Comparison of ENCODE assay signal across 10 mouse cellular contexts in the genomic region with DNA sequence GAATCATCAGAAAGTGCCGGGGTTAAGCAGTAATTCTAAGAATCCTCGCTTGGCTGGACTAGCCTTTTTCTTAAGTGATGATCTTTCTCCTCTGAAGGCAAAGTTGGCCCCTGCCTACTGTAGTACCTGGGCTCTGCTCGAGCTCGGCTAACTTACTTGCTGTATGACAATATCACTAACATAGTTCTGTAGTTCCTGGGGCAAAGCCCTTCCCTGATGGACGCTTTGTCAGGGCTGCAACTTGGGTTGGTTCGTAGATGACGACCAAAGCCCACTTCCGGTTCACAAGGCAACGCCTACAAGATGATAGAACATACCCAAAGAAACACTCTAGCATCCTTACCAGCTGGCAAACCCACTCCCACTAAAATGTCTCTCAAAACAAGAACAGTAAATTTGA. TPM values are rescaled to one million over a fixed set of nuclear protein-coding genes. Genes with fewer than 3 reads are reported as not detected.
DNase-seq lines count a peak whose midpoint lies in the region; ATAC-seq lines count a peak whose summit lies in the region.
"Had no signal": no experiment of that assay in that cellular context is flagged by ENCODE, and none has a peak within 500 bp of the region (broad histone marks: within the 10 kb centered on the region; RNA-seq: fewer than 3 reads in every experiment).

No protein-coding gene starts in this region.

- DNase-seq in forebrain, embryonic 10.5 days (ENCODE audit: extremely low spot score, low spot score): no peak
- no peak for DNase-seq in kidney, postnatal 25 days
- DNase-seq in adrenal gland, adult 8-10 months: no peak
- no peak for DNase-seq in Muller cell, postnatal 12 days (ENCODE audit: inconsistent ontology term)

- ATAC-seq in forebrain, embryonic 15.5 days (replicated peaks): no peak
- no peak for ATAC-seq in kidney, embryonic 14.5 days (ENCODE audit: low FRiP score, low TSS enrichment)
- peak; percentile 74 for ATAC-seq in CD4-positive, CD25-positive, alpha-beta regulatory T cell, adult 4 months
- ATAC-seq in limb, embryonic 12.5 days (ENCODE audit: insufficient number of reproducible peaks, insufficient read depth, low FRiP score, low TSS enrichment, low read depth): no peak

- 93% methylated on average over 9 of the region's 9 CpGs for whole genome bisulfite sequencing in forebrain, embryonic 10.5 days
- 95% methylated on average over 9 of the region's 9 CpGs for WGBS in forebrain, embryonic 15.5 days
- WGBS in kidney, embryonic 14.5 days: 91% methylated on average over 9 of the region's 9 CpGs
- 92% methylated on average over 9 of the region's 9 CpGs for WGBS in limb, embryonic 12.5 days

- no peak overlapping the region for H3K4me2 ChIP-seq in forebrain, embryonic 15.5 days (replicated peaks)
- no peak overlapping the region for H3K4me2 ChIP-seq in kidney, embryonic 14.5 days (replicated peaks; ENCODE audit: low read depth, low read length)
- 0 out of 2 replicates have a peak overlapping the region, but pooled peaks have one; percentile 30 for H3K4me2 ChIP-seq in limb, embryonic 12.5 days
- H3K4me2 ChIP-seq: neural tube, embryonic 15.5 days had no signal

- H3K27me3 ChIP-seq in forebrain, embryonic 10.5 days (ENCODE audit: poor library complexity, severe bottlenecking): no peaks in the 10 kb centered on the region
- no peaks in the 10 kb centered on the region for H3K27me3 ChIP-seq in forebrain, embryonic 15.5 days
- no peaks in the 10 kb centered on the region for H3K27me3 ChIP-seq in kidney, embryonic 14.5 days (ENCODE audit: control insufficient read depth, insufficient read depth, low read length)
- H3K27me3 ChIP-seq in limb, embryonic 12.5 days: no peaks in the 10 kb centered on the region
- H3K27me3 ChIP-seq: limb, embryonic 13.5 days; neural tube, embryonic 15.5 days had no signal

- no peak overlapping the region for H3K9ac ChIP-seq in forebrain, embryonic 15.5 days (replicated peaks)
- no peak overlapping the region for H3K9ac ChIP-seq in kidney, embryonic 14.5 days (ENCODE audit: low read depth, low read length)
- no peak overlapping the region for H3K9ac ChIP-seq in limb, embryonic 12.5 days (replicated peaks)
- H3K9ac ChIP-seq: neural tube, embryonic 15.5 days had no signal

- H3K9me3 ChIP-seq in forebrain, embryonic 10.5 days: no peaks in the 10 kb centered on the region; the same call in 1 of the 2 replicates
- H3K9me3 ChIP-seq in forebrain, embryonic 15.5 days: no peaks in the 10 kb centered on the region
- H3K9me3 ChIP-seq in kidney, embryonic 14.5 days (ENCODE audit: control insufficient read depth, low read length): no peaks in the 10 kb centered on the region
- no peaks in the 10 kb centered on the region for H3K9me3 ChIP-seq in limb, embryonic 12.5 days
- H3K9me3 ChIP-seq: limb, embryonic 13.5 days; neural tube, embryonic 15.5 days had no signal

- H3K4me1 ChIP-seq in forebrain, embryonic 10.5 days: peaks cover 17% of the 10 kb centered on the region
- H3K4me1 ChIP-seq in forebrain, embryonic 15.5 days: peaks cover 7% of the 10 kb centered on the region; the same call in 1 of the 2 replicates
- H3K4me1 ChIP-seq in kidney, embryonic 14.5 days (ENCODE audit: control insufficient read depth, insufficient read depth, low read length): peaks cover 8% of the 10 kb centered on the region
- peaks cover 12% of the 10 kb centered on the region for H3K4me1 ChIP-seq in limb, embryonic 12.5 days (replicated peaks)

- peak overlapping the region; percentile 75; the same call in 1 of the 2 replicates for H3K27ac ChIP-seq in forebrain, embryonic 10.5 days
- H3K27ac ChIP-seq in forebrain, embryonic 15.5 days (replicated peaks): no peak overlapping the region
- peak overlapping the region; percentile 84 for H3K27ac ChIP-seq in kidney, embryonic 14.5 days (ENCODE audit: low read depth, low read length)
- peak overlapping the region; percentile 81; the same call in 1 of the 2 replicates for H3K27ac ChIP-seq in limb, embryonic 12.5 days

- no peak overlapping the region for H3K4me3 ChIP-seq in forebrain, embryonic 10.5 days
- H3K4me3 ChIP-seq in forebrain, embryonic 15.5 days: no peak overlapping the region
- no peak overlapping the region for H3K4me3 ChIP-seq in kidney, embryonic 14.5 days (ENCODE audit: low read length)
- no peak overlapping the region for H3K4me3 ChIP-seq in limb, embryonic 12.5 days (replicated peaks)
- H3K4me3 ChIP-seq: limb, embryonic 13.5 days; neural tube, embryonic 15.5 days had no signal

- H3K36me3 ChIP-seq in forebrain, embryonic 10.5 days (replicated peaks): peaks cover 6% of the 10 kb centered on the region
- peaks cover 4% of the 10 kb centered on the region; the same call in 1 of the 2 replicates for H3K36me3 ChIP-seq in forebrain, embryonic 15.5 days
- no peaks in the 10 kb centered on the region for H3K36me3 ChIP-seq in kidney, embryonic 14.5 days (ENCODE audit: control insufficient read depth, insufficient read depth, low read length)
- 0 out of 2 replicates have a peak, but pooled peaks cover 9% of the 10 kb centered on the region for H3K36me3 ChIP-seq in limb, embryonic 12.5 days

RNA-seq across cellular contexts. Expression of gene Zbtb38, which starts 47.7 kb away (rescaled TPM):
- polyA plus RNA-seq in forebrain, embryonic 10.5 days (2016; fragmentation: Nextera tagmentation; extraction: Ambion mirVana): 9.0 and 9.4 TPM in 2 replicates
- polyA plus RNA-seq in forebrain, embryonic 15.5 days (2015; fragmentation: Nextera tagmentation; extraction: Ambion mirVana): 48.2 and 51.0 TPM in 2 replicates
- polyA plus RNA-seq in kidney, embryonic 14.5 days (2014; fragmentation: Nextera tagmentation; extraction: Ambion mirVana): 15.6 and 20.5 TPM in 2 replicates
- polyA plus RNA-seq in CD4-positive, CD25-positive, alpha-beta regulatory T cell, adult 4 months (2017; shearing (Covaris generic)): 10 to 100 TPM; 80.3 to 85.0 TPM
- 10.2 and 11.6 TPM in 2 replicates for polyA plus RNA-seq in limb, embryonic 12.5 days (2016; fragmentation: Nextera tagmentation; extraction: Ambion mirVana)
- total RNA-seq in adrenal gland, adult 8-10 months (2022): 10 to 100 TPM; 55.4 to 88.4 (median 70.5) TPM
